Mouse (Mus musculus) layer of hippocampus, adult 9-10 months (tissue): ENCODE data around the gene Vmn1r103.
"Not testable (repeated sequence)": the region's sequence is repeated elsewhere in the genome, so short reads cannot be mapped to it uniquely, and the experiment has no call there.

Source experiments
- DNase-seq: peaks from one replicate; pipeline ENCODE4 v3.0.0; 2022; ENCODE audit warnings: low spot score

Gene Vmn1r103

GRCm38 (mm10) chr7:20510434-20510833, at the start of gene Vmn1r103:
Vmn1r103 (minus strand) TSS chr7:20510534.
- DNase-seq = not testable (repeated sequence)

DNA sequence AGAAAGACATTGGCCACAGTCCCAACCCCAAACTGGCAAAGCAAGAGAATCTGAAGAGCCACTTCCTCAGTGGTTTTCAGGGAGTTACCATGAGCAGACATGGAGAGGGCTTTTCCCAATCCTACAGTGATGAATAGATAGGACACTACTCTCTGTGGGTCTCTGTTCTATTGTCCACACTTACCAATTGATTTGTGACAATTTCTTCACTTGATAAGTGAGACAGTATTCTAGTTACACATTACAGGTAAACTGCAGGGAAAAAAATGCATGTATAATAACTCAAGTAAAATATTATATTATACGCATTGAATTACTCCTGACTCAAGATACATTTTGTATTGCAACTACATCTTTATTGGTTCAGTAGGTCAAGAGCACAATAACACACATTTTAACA, 35.3 kb upstream of the Vmn1r103 start, which contains the start of gene Gm5726:
Gene Gm5726, minus strand, starts transcription at position 101 of the 400 bp plus-strand sequence.
- not testable (repeated sequence) for DNase-seq

DNA sequence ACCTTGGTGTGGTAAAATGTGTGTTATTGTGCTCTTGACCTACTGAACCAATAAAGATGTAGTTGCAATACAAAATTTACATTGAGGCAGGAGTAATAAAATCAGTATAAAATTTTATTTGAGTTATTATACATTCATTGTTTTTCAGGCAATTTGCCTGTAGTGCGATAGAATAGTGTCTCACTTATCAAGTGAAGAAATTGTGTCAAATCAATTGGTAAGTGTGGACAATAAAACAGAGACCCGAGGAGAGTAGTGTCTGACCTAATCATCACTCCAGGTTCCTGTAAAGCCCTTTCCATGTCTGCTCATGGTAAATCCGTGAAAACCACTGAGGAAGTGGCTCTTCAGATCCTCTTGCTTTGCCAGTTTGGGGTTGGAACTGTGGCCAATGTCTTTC, 23.2 kb upstream of the Vmn1r103 start, which contains the start of gene Vmn1r104:
Gene Vmn1r104, plus strand, starts transcription at position 301 of the 400 bp plus-strand sequence.
- not testable (repeated sequence) for DNase-seq

DNA sequence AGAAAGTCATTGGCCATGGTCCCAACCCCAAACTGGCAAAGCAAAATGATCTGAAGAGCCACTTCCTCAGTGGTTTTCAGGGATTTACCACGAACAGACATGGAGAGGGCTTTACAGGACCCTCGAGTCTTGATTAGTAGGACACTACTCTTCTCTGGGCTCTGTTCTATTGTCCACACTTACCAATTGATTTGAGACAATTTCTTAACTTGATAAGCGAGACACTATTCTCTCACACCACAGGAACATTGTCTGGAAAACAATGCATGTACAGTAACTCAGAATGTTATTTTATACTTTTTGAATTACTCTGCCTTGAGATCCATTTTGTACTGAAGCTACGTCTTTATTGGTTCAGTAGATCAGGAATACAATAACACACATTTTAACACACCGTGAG, 35.5 kb downstream of the Vmn1r103 start, which contains the start of gene Gm10670:
Gene Gm10670, minus strand, starts transcription at position 101 of the 400 bp plus-strand sequence.
- DNase-seq = not testable (repeated sequence)
